Mouse (Mus musculus) olfactory bulb, adult 2 months (tissue): Measurements from ENCODE around the gene Rabgef1.

Source experiments
- CTCF ChIP-seq: fragments of 200-500 bp; IDR thresholded peaks from 2 replicates; pipeline ENCODE4 v1.5.1; 2012; ENCODE audit warnings: low read depth, mild to moderate bottlenecking, low read length, moderate library complexity; ENCODE audit not compliant: insufficient read depth
- POLR2A ChIP-seq: fragments of 200-500 bp; IDR thresholded peaks from 2 replicates; pipeline ENCODE4 v1.6.1; 2012; ENCODE audit warnings: mild to moderate bottlenecking, low read depth, low read length, moderate library complexity; ENCODE audit not compliant: insufficient read depth

GRCm38 (mm10) chr5:130197454-130197853 is 25.9 kb downstream of the Rabgef1 start:
- TF ChIP-seq CTCF (no peak), POLR2A (no peak)
